Mouse (Mus musculus) ES-Bruce4 (cell line): ENCODE data around the gene Me3.

Experiments used
- CTCF ChIP-seq: IDR thresholded peaks from one replicate; pipeline ENCODE4 v1.8.1; 2011; ENCODE audit warnings: low read depth, low read length
- EP300 ChIP-seq: IDR thresholded peaks from 2 replicates; pipeline ENCODE4 v1.6.1; 2011; ENCODE audit warnings: low read depth, low read length; ENCODE audit not compliant: insufficient read depth
- POLR2A ChIP-seq: IDR thresholded peaks from one replicate; pipeline ENCODE4 v1.8.1; 2011; ENCODE audit warnings: low read length; ENCODE audit not compliant: insufficient read depth

DNA sequence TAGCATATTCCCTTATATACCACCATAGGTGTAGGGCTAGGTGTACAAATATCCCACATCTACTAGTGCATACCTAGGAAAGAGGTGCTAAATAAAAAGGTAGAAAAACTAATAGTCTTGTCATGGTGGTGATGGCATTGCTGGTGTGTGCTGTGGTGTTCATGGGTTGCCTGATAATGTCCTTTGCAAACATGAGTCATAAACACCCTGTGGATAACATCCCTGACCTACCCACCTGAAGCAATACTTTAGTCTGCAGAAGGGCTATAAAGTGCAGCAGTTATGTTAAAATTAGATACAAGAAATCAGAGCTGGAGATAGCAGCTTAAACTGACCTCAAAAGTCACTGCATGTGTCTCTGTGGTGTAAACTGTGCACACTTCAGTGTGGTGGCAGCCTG is 80.9 kb downstream of the Me3 start:
- no peak for TF ChIP-seq POLR2A
- no peak for TF ChIP-seq CTCF
- TF ChIP-seq EP300: no peak
